Mouse (Mus musculus) megakaryocyte progenitor cell, adult 5-6 weeks (primary cell): ENCODE results near the gene Zdhhc17. TPM values are rescaled to one million over a fixed set of nuclear protein-coding genes. Genes with fewer than 3 reads are reported as not detected.

Experiments used
- ATAC-seq: replicated peaks from 2 replicates; pipeline ENCODE4 v1.8.0; 2016; ENCODE audit warnings: mild to moderate bottlenecking, moderate TSS enrichment, inconsistent platforms; ENCODE audit not compliant: poor library complexity
- total RNA-seq, 2 experiments: library from RNA; stranded (forward) in 1 of 2; stranded (reverse) in 1 of 2; fragments of 157-497, 149-512 nt in 1 of 2; fragments of 200-1000 nt in 1 of 2; gene quantifications; 2 replicates each; pipeline versions ENCODE4 v1.2.3 to v1.2.4; 2015 to 2017

The Zdhhc17 gene
- 16.3 and 25.2 TPM in 2 replicates for total RNA-seq (2015)
- total RNA-seq (2017): 15.9 and 21.5 TPM in 2 replicates

GRCm38 (mm10) chr10:111009641-111010479 is at the start of gene Zdhhc17:
Gene Zdhhc17 (minus strand): TSS chr10:111010140.
- ATAC-seq: peak; percentile 72

GRCm38 (mm10) chr10:111055770-111056169 is 45.8 kb upstream of the Zdhhc17 start:
- ATAC-seq: no peak

DNA sequence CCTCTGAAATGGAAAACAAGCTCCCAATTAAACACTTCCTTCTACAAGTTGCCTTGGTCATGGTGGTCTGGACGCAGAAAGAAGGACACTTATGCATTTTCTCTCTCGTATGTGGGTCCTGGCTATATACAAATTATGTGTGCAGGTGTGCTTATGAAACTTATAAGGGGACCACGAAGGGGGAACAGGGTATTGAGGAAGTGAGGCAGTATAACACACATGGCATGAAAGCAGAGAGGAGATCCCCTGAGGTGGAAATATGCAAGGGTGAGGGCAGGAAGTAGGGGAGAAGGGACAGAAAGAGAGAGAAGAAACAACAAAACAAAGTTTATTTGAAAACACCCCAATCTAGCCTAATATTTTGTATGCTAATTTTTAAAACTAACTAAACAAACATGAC is 41.7 kb upstream of the Zdhhc17 start:
- 0 out of 2 replicates have a peak, but pooled peaks have one; percentile 19 for ATAC-seq

GRCm38 (mm10) chr10:111050511-111050910 is 40.6 kb upstream of the Zdhhc17 start:
- no peak for ATAC-seq

DNA sequence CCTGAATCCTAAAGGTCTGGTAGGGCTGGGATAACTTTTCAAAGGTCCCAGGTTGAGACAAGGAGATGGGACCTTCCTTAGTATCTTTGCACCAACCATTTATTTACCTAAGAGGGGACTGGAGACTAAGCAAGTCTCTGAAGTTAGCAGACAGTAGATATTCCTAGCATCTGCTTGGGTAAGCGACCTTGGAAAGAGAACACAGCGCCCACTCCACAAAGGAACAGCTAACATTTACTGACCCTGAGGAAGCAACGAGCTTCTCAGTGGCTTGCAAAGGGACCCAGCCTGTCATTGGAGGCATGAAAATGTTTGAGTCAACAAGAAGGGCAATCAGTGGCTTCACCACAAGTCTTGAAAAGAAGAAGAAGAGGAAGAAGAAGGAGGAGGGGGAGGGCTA is 40.1 kb upstream of the Zdhhc17 start:
- peak; percentile 40 for ATAC-seq

GRCm38 (mm10) chr10:111047895-111048294 is 38.0 kb upstream of the Zdhhc17 start:
- ATAC-seq: peak; percentile 73

DNA sequence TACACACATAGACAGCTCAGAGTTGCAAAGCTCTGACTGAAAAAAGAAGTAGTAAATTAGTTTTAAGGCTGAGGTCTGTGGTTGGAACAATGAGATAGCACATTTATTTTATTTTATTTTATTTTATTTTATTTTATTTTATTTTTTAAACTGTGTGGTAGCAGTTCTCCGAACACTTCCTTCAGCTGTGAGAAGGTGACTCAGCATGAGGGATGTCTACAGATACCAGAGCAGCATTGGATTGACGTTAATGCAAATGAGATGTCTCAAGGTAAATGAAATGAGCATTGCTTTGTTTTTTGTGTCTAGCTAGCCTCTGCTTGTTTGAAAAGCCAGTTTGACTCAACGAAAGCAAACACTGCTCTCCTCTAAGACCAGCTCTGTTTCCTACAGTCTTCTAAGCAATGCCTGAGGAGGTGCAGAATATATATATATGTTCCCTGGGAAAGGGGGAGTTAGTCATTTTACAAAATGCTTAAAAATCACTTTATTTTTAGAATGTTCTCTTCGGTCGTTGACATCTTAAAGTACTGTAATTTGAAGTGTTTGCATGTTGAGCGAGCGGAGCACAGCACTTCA is 30.2 kb upstream of the Zdhhc17 start:
- ATAC-seq: peak; percentile 60

DNA sequence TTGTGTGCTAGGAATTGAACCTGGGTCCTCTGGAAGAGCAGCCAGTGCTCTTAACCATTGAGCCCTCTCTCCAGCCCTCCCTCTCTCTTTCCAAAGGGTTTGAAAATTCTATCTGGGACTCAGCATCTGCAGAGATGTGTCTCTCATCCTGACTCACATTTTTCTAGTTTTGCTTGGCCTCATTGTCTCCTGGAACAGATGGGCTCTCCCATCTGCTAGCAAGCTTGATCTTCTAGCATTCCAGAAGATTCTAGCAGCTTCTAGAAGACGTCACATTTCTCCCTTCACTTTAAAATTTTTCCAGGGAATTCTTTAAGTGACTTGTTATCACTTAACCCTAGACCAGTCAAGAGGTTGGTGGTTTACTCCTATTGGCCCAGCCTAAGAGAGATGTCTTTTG is 26.9 kb upstream of the Zdhhc17 start:
- ATAC-seq: no peak

GRCm38 (mm10) chr10:111035134-111035533 is 25.2 kb upstream of the Zdhhc17 start:
- ATAC-seq: 0 out of 2 replicates have a peak, but pooled peaks have one; percentile 31

DNA sequence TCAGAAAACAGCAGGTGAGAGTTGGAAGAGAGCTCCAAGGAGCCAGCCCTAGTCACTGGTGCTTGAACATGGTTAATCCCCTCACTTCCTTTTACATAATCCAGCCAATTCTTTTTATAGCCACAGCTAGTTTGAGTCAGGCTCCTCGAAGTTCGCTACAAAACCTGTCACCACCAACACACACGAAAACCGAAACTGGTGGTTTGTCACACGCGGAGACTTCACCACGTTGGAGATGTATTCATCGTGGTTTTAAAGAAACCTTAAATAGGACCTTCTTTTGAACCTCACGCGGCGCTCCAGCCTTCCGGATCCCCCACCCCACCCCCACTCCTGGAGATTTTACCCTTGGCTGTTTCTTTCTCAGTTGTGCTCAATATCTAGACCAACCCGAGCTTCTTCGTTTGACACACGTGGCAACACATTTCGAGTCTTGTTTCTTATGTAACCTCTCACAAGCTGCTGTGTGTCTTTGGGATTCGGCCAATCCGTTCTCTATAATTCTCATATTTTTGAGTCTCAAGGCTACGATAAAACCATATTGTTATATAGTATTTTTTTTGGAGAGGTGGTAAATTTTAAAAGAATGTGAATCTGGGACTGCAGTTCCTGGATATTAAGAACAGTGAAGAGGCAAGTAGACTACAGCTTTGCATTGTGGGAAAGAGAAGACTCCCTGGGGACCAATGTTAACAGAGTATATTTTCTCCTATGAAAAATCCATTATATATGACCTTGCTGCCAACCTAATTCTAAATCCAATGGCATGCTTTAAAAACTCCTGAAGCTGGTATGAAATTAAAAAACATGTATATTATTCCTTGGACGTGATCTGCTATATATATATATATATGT is 21.8 kb upstream of the Zdhhc17 start:
- peak; percentile 73 for ATAC-seq

DNA sequence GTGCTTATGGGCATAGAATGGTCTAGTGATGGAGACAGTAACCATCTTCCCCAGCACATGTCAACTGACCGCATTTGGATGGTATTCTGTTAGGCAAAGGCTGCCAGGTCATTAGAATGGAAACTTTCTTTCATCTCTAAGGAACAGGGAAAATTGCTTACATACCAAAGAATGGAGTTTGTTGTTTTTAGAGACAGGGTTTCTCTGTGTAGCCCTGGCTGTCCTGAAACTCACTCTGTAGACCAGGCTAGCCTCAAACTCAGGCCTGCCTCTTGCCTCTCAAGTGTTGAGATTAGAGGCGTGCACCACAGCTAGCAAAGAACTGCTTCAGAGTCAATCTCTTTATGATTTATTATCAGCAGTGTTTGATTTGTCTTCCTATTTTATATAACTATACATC is 20.9 kb upstream of the Zdhhc17 start:
- no peak for ATAC-seq

DNA sequence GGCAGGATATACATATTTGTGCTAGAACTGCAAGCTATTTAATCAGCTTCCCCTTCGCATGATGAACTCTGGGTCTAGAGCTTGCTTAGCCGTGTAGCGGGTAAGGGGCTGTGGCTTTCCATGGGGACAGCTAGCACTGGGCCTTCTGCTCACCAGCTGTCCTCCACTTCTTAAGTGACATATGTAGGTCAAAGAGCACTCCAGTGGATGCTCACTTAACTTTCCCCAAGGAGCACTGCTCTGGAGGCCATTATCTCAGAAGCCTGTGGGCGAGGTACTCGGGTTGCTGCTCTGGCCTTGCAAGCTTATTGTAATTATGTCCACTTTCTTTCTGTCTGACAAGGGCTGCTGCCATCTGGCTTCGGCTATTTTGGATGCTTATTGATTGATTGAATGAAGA is 16.2 kb upstream of the Zdhhc17 start:
- no peak for ATAC-seq

DNA sequence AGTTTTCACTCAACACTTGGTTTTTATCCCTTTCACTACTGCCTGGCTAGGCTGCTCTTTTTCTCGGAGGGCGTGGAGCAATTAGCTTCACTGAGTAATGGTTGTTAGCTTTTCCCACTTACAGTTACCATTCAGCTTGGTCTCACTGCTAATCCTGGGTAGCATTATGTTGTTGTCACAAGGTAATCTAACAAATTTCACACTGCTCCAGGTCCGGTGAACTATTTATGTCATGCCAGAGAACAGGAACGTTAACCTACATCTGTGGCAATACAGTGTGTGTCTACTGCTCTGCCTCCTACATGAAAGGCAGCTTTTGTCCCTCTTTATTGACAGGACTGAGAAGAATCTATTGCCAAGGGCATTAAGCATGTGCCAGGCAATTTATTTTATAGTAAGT is 14.8 kb upstream of the Zdhhc17 start:
- no peak for ATAC-seq

DNA sequence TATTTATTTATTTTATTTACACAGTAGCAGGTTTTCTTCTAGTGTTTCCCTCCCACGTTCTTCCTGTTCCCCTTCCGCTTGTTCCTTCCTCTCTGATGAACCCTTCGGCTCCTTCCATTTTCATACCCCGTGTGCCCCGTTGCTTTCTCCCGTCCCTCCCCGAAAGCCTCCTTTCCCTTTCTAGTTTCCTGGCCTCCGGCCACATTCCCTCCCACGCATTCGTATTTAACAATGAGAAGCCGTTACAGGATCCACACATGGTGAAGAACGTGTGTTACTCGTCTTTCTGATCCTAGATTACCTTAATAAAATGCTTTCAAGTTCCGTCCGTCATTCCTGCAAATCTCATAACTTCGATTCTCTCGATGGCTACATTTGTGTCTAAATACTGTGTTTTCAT is 4.5 kb upstream of the Zdhhc17 start:
- ATAC-seq: no peak

DNA sequence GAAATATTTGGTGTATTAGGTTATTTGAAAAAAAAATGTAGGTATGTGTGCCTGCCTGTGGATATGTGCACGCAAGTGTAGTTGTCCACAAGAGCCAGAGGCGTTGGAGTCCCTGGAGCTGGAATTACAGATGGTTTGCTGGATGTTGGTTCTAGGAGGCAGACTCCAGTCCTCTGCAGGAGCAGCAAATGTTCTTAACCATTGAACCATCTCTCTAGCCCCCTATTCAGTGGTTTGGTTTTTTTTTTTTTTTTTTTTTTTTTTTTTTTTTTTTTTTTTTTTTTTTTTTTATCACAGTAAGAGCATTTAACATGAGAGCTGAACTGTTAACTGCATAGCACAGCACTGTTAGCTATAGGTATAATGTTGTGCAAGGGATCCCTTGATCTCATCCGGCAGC is 3.3 kb upstream of the Zdhhc17 start:
- ATAC-seq: no peak

DNA sequence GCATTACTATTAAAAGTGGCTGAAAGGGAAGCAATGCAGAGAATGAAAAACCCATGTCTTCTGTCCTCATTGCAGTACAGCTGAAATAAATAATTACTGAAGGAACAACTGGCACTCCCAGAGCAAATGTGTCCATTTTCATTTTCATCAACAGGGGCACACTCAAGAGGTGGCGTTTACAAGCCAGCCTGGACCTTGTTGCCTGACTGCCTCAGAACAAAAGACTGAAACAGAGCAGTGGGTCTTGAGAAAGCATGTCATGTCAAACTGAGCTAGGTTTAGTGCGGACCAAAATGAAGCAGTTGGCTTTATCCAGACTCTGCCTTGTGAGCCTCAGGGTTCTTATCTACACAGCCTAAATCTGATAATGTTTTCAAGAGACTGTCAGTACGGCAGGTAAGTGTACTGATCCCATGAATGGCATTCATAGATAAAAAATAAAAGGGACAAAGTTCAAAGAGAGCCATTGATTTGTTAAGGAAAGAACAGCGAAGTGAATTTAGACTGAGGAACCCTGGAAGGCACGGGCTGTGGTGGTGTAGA is 2.6 kb upstream of the Zdhhc17 start:
- ATAC-seq: no peak

GRCm38 (mm10) chr10:111011226-111011765 is 1.4 kb upstream of the Zdhhc17 start:
- no peak for ATAC-seq

DNA sequence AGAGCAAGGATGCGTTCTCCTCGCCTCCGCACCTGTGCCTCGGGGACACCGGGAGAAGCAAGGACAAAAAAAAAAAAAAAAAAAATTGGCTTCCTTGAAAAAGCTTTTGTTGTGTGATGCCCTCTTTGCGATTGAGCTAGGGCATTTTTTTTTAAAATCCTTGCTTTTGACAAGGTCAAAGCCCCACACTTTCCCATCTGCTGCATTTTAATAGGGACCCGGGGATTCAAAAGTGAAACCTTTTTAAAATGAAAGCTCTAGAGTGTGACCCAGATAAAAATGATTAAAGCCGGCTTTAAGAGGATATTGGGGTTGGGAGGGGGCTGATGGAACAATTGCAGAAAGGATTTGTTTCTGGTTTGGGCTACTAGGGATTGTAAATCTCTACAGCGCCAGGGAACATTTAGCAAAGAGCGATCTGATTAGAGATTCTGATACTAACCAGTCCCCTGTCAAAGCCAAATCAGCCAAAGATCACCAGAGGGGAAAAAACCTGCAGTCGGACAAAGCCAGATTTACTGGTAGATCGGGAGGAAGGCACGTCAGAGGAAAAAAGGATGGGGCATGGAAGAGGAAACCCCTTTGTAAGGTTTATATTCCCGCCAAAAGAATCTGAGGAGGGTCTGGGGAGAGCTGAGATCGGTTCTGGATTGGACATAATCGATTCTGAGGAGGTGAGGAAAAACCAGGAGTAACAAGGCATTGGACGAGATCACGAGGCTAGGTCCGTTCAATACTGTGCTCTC is 713 bp upstream of the Zdhhc17 start:
- no peak for ATAC-seq

DNA sequence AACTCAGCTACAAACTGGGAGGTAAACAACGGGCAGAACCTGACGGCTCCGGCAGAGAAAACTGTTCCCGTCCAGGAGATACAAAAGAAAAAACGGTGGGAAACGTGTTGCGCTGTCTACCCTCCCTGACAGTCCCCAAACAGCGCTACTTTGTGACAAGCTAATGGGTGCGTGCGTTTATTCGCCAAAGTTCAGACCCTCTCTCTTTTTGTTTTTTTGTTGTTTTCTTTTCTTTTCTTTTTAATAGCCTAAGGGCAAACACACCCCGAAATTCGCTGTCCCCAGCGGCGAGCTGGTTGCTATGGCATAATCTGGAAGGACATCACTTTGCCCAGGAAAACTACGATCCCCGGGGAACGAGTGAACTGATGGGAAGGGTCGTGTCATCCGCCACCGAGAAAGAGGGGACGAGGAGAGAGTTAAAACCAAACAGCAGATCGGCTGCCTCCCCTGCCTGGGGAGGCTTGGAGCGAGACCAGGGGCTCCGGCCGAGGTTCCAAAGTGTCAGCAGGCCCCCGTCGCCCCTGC is 763 bp downstream of the Zdhhc17 start:
- no peak for ATAC-seq

- ATAC-seq: no peak
Observed at GRCm38 (mm10) chr10:111007687-111008086, 2.3 kb downstream of the Zdhhc17 start.
